Mouse (Mus musculus) hindbrain, embryonic 12.5 days (tissue): ENCODE measurements at regions not wholly inside any gene's neighbourhood (a gene's known extent, or its start where the extent isn't known, plus 50 kb on each side); places are given as distances from the start of the nearest gene placed in this dataset.

Source experiments
- ATAC-seq: fragments of 200-750 bp; cut with Nextera tagmentation; 2 replicates; pipeline ENCODE4 v1.8.0; 2017; ENCODE audit warnings: moderate TSS enrichment; ENCODE audit not compliant: low FRiP score
- H3K27ac ChIP-seq: fragments of 300-500 bp; sonication (generic); 2 replicates; pipeline ENCODE4 v1.5.1; 2016; ENCODE audit warnings: mild to moderate bottlenecking
- H3K27me3 ChIP-seq: fragments of 300-500 bp; sonication (generic); 2 replicates; pipeline ENCODE4 v1.6.1; 2016; ENCODE audit warnings: mild to moderate bottlenecking
- H3K36me3 ChIP-seq: fragments of 300-500 bp; sonication (generic); 2 replicates; pipeline ENCODE4 v1.6.1; 2016; ENCODE audit warnings: mild to moderate bottlenecking
- H3K4me1 ChIP-seq: fragments of 300-500 bp; sonication (generic); 2 replicates; pipeline ENCODE4 v1.6.1; 2016
- H3K4me2 ChIP-seq: fragments of 300-500 bp; sonication (generic); replicated peaks from 2 replicates; pipeline ENCODE4 v1.6.1; 2016; ENCODE audit warnings: mild to moderate bottlenecking
- H3K4me3 ChIP-seq: fragments of 300-500 bp; sonication (generic); 2 replicates; pipeline ENCODE4 v1.5.1; 2016; ENCODE audit warnings: mild to moderate bottlenecking
- H3K9ac ChIP-seq: fragments of 300-500 bp; sonication (generic); 2 replicates; pipeline ENCODE4 v1.6.1; 2016; ENCODE audit warnings: mild to moderate bottlenecking, moderate library complexity
- H3K9me3 ChIP-seq: fragments of 300-500 bp; sonication (generic); replicated peaks from 2 replicates; pipeline ENCODE4 v1.6.1; 2016; ENCODE audit warnings: mild to moderate bottlenecking
- WGBS: fragments of 180-500 bp; shearing (Covaris S2); methylation state at CpG from one replicate; pipeline ENCODE4 v1.1.7; 2016; 5-methylcytosine and 5-hydroxymethylcytosine counted together

GRCm38 (mm10) chr19:53453317-53453947 is 63.1 kb upstream of the Smndc1 start:
- H3K27me3 ChIP-seq = peaks cover 9% of the 10 kb centered on the region
- no peak overlapping the region for H3K27ac ChIP-seq
- peaks cover 17% of the 10 kb centered on the region for H3K4me1 ChIP-seq
- 60% methylated on average over 13 of the region's 13 CpGs for WGBS
- no peak overlapping the region for H3K4me3 ChIP-seq
- H3K4me2 ChIP-seq = no peak overlapping the region
- H3K9me3 ChIP-seq = no peaks in the 10 kb centered on the region
- H3K9ac ChIP-seq = no peak overlapping the region
- no peaks in the 10 kb centered on the region for H3K36me3 ChIP-seq
- no peak for ATAC-seq

- 52% methylated on average over 3 of the region's 3 CpGs for WGBS
- Histone ChIP-seq H3K27ac (no peak overlapping the region), H3K27me3 (no peaks in the 10 kb centered on the region), H3K4me2 (no peak overlapping the region), H3K4me1 (peaks cover 19% of the 10 kb centered on the region), H3K9ac (no peak overlapping the region), H3K9me3 (no peaks in the 10 kb centered on the region), H3K36me3 (no peaks in the 10 kb centered on the region), H3K4me3 (no peak overlapping the region)
- no peak for ATAC-seq
Observed at GRCm38 (mm10) chr19:53452360-53452759, 62.0 kb upstream of the Smndc1 start.

GRCm38 (mm10) chr19:53451388-53451922 is 61.1 kb upstream of the Smndc1 start:
- ATAC-seq = no peak
- Histone ChIP-seq H3K4me2 (no peak overlapping the region), H3K4me1 (peaks cover 19% of the 10 kb centered on the region), H3K4me3 (no peak overlapping the region), H3K9ac (no peak overlapping the region), H3K27me3 (no peaks in the 10 kb centered on the region), H3K9me3 (no peaks in the 10 kb centered on the region), H3K36me3 (no peaks in the 10 kb centered on the region), H3K27ac (0 out of 2 replicates have a peak overlapping the region, but pooled peaks have one; percentile 1)
- 59% methylated on average over 13 of the region's 13 CpGs for WGBS

- ATAC-seq = no peak
- H3K36me3 ChIP-seq = no peaks in the 10 kb centered on the region
- WGBS = 79% methylated on average over 15 of the region's 17 CpGs
- H3K27ac ChIP-seq = 0 out of 2 replicates have a peak overlapping the region, but pooled peaks have one; percentile 1
- no peak overlapping the region for H3K4me3 ChIP-seq
- no peaks in the 10 kb centered on the region for H3K27me3 ChIP-seq
- H3K9me3 ChIP-seq = no peaks in the 10 kb centered on the region
- no peak overlapping the region for H3K4me2 ChIP-seq
- H3K9ac ChIP-seq = no peak overlapping the region
- peaks cover 19% of the 10 kb centered on the region for H3K4me1 ChIP-seq
Observed at GRCm38 (mm10) chr19:53450624-53451387, 60.4 kb upstream of the Smndc1 start.

GRCm38 (mm10) chr19:53449137-53449783 is 58.9 kb upstream of the Smndc1 start:
- H3K27ac ChIP-seq = no peak overlapping the region
- H3K9me3 ChIP-seq = no peaks in the 10 kb centered on the region
- H3K27me3 ChIP-seq = 0 out of 2 replicates have a peak, but pooled peaks cover 3% of the 10 kb centered on the region
- H3K9ac ChIP-seq = no peak overlapping the region
- H3K4me1 ChIP-seq = peaks cover 19% of the 10 kb centered on the region
- no peak for ATAC-seq
- no peaks in the 10 kb centered on the region for H3K36me3 ChIP-seq
- 86% methylated on average over 17 of the region's 17 CpGs for WGBS
- no peak overlapping the region for H3K4me2 ChIP-seq
- no peak overlapping the region for H3K4me3 ChIP-seq

GRCm38 (mm10) chr19:53448206-53448605 is 57.8 kb upstream of the Smndc1 start:
- ATAC-seq = no peak
- H3K4me1 ChIP-seq = 0 out of 2 replicates have a peak, but pooled peaks cover 11% of the 10 kb centered on the region
- H3K27ac ChIP-seq = no peak overlapping the region
- H3K36me3 ChIP-seq = no peaks in the 10 kb centered on the region
- H3K27me3 ChIP-seq = 0 out of 2 replicates have a peak, but pooled peaks cover 3% of the 10 kb centered on the region
- H3K9ac ChIP-seq = no peak overlapping the region
- no peak overlapping the region for H3K4me3 ChIP-seq
- no peak overlapping the region for H3K4me2 ChIP-seq
- H3K9me3 ChIP-seq = no peaks in the 10 kb centered on the region
- 76% methylated on average over 10 of the region's 10 CpGs for WGBS

GRCm38 (mm10) chr19:53447754-53448153 is 57.4 kb upstream of the Smndc1 start:
- H3K36me3 ChIP-seq = no peaks in the 10 kb centered on the region
- 0 out of 2 replicates have a peak, but pooled peaks cover 3% of the 10 kb centered on the region for H3K27me3 ChIP-seq
- no peak overlapping the region for H3K4me3 ChIP-seq
- ATAC-seq = no peak
- no peak overlapping the region for H3K27ac ChIP-seq
- no peak overlapping the region for H3K4me2 ChIP-seq
- WGBS = 57% methylated on average over 6 of the region's 6 CpGs
- H3K9ac ChIP-seq = no peak overlapping the region
- no peaks in the 10 kb centered on the region for H3K9me3 ChIP-seq
- H3K4me1 ChIP-seq = 0 out of 2 replicates have a peak, but pooled peaks cover 11% of the 10 kb centered on the region

- Histone ChIP-seq H3K27ac (no peak overlapping the region), H3K4me1 (0 out of 2 replicates have a peak, but pooled peaks cover 8% of the 10 kb centered on the region), H3K27me3 (0 out of 2 replicates have a peak, but pooled peaks cover 3% of the 10 kb centered on the region), H3K4me3 (no peak overlapping the region), H3K9ac (no peak overlapping the region), H3K36me3 (no peaks in the 10 kb centered on the region), H3K9me3 (no peaks in the 10 kb centered on the region), H3K4me2 (no peak overlapping the region)
- ATAC-seq = no peak
- WGBS = 64% methylated on average over 5 of the region's 5 CpGs
Observed at GRCm38 (mm10) chr19:53446216-53446615, 55.8 kb upstream of the Smndc1 start.

- no peak overlapping the region for H3K4me2 ChIP-seq
- peaks cover 9% of the 10 kb centered on the region for H3K4me1 ChIP-seq
- H3K9ac ChIP-seq = no peak overlapping the region
- whole genome bisulfite sequencing = 52% methylated on average over 5 of the region's 5 CpGs
- no peaks in the 10 kb centered on the region for H3K9me3 ChIP-seq
- H3K4me3 ChIP-seq = no peak overlapping the region
- no peak overlapping the region for H3K27ac ChIP-seq
- ATAC-seq = no peak
- H3K36me3 ChIP-seq = no peaks in the 10 kb centered on the region
- 0 out of 2 replicates have a peak, but pooled peaks cover 3% of the 10 kb centered on the region for H3K27me3 ChIP-seq
Observed at GRCm38 (mm10) chr19:53444646-53445045, 54.3 kb upstream of the Smndc1 start.

GRCm38 (mm10) chr19:53442756-53443654 is 52.6 kb upstream of the Smndc1 start:
- Histone ChIP-seq H3K27me3 (0 out of 2 replicates have a peak, but pooled peaks cover 3% of the 10 kb centered on the region), H3K27ac (no peak overlapping the region), H3K36me3 (no peaks in the 10 kb centered on the region), H3K9me3 (no peaks in the 10 kb centered on the region), H3K9ac (no peak overlapping the region), H3K4me3 (no peak overlapping the region), H3K4me2 (no peak overlapping the region), H3K4me1 (peaks cover 9% of the 10 kb centered on the region)
- WGBS = 85% methylated on average over 22 of the region's 22 CpGs
- no peak for ATAC-seq

GRCm38 (mm10) chr19:53442132-53442610 is 51.8 kb upstream of the Smndc1 start:
- 94% methylated on average over 4 of the region's 4 CpGs for WGBS
- H3K9ac ChIP-seq = no peak overlapping the region
- 0 out of 2 replicates have a peak, but pooled peaks cover 3% of the 10 kb centered on the region for H3K27me3 ChIP-seq
- no peak for ATAC-seq
- no peaks in the 10 kb centered on the region for H3K9me3 ChIP-seq
- no peak overlapping the region for H3K4me3 ChIP-seq
- H3K36me3 ChIP-seq = no peaks in the 10 kb centered on the region
- H3K4me1 ChIP-seq = peaks cover 7% of the 10 kb centered on the region
- no peak overlapping the region for H3K27ac ChIP-seq
- H3K4me2 ChIP-seq = no peak overlapping the region
